Mouse (Mus musculus): ENCODE results near the gene Rbm24. TPM values are rescaled to one million over a fixed set of nuclear protein-coding genes. Genes with fewer than 3 reads are reported as not detected.

Gene Rbm24
- polyA plus RNA-seq, 2 experiments, result 12.8 to 27.1 TPM

GRCm38 (mm10) chr13:46468251-46468650 lies 50.0 kb downstream of the Rbm24 start:
- Histone ChIP-seq H3K4me1 (ENCODE audit: control insufficient read depth, insufficient read depth, low read length) (no peaks in the 10 kb centered on the region), H3K4me3 (replicated peaks; ENCODE audit: low read length) (no peak overlapping the region), H3K4me2 (replicated peaks; ENCODE audit: low read depth, low read length, severe bottlenecking) (no peak overlapping the region), H3K36me3 (ENCODE audit: control insufficient read depth, insufficient read depth, low read length) (no peaks in the 10 kb centered on the region), H3K27ac (replicated peaks; ENCODE audit: low read depth, low read length) (no peak overlapping the region), H3K27me3 (ENCODE audit: control insufficient read depth, insufficient read depth, low read length) (no peaks in the 10 kb centered on the region), H3K9me3 (ENCODE audit: control insufficient read depth, low read length) (no peaks in the 10 kb centered on the region), H3K9ac (ENCODE audit: low read depth, low read length, severe bottlenecking) (no peak overlapping the region)
- no peak for ATAC-seq (ENCODE audit: low FRiP score, low read depth)
- DNase-seq (ENCODE audit: low spot score), result no peak
- TF ChIP-seq POLR2A (IDR thresholded peaks at IDR 0.05; ENCODE audit: borderline replicate concordance, extremely low read depth, insufficient read depth, insufficient read length), result no peak
- WGBS, result 47% methylated on average over 8 of the region's 8 CpGs

DNA sequence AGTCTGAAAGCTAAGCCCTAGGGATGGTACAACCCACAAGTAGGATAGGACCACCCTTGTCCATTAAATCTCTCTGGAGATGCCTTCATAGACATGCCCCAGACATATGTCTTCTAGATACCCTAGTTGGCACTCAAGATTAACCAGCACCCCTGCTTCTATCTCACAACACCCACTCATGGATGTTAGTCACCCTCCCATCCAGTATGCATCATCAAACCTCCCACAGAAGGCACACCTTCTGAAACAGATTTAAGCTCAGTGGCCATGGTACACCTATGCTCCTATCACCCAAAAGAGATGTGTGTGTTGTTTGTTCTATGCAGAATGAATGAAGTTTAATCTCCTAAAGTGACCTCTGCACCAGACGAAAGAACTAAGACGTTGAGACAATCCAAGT lies 51.3 kb downstream of the Rbm24 start:
- WGBS, result 90% methylated on average over 2 of the region's 2 CpGs
- no peaks in the 10 kb centered on the region for H3K4me1 ChIP-seq (ENCODE audit: control insufficient read depth, insufficient read depth, low read length)
- H3K4me3 ChIP-seq (replicated peaks; ENCODE audit: low read length), result no peak overlapping the region
- H3K27ac ChIP-seq (replicated peaks; ENCODE audit: low read depth, low read length), result no peak overlapping the region
- H3K4me2 ChIP-seq (replicated peaks; ENCODE audit: low read depth, low read length, severe bottlenecking), result no peak overlapping the region
- no peak overlapping the region for H3K9ac ChIP-seq (ENCODE audit: low read depth, low read length, severe bottlenecking)
- H3K27me3 ChIP-seq (ENCODE audit: control insufficient read depth, insufficient read depth, low read length), result no peaks in the 10 kb centered on the region
- DNase-seq (ENCODE audit: low spot score) (no peak), ATAC-seq (ENCODE audit: low FRiP score, low read depth) (no peak)
- no peak for TF ChIP-seq POLR2A (IDR thresholded peaks at IDR 0.05; ENCODE audit: borderline replicate concordance, extremely low read depth, insufficient read depth, insufficient read length)
- H3K9me3 ChIP-seq (ENCODE audit: control insufficient read depth, low read length), result no peaks in the 10 kb centered on the region
- no peaks in the 10 kb centered on the region for H3K36me3 ChIP-seq (ENCODE audit: control insufficient read depth, insufficient read depth, low read length)

Other genes starting within 250 kb of the Rbm24 start
- 0.29 and 0.74 TPM in 2 replicates for gene Stmnd1, start 144.7 kb upstream of the Rbm24 start, polyA plus RNA-seq (2012; rRNA removed)
- gene Stmnd1, start 144.7 kb upstream of the Rbm24 start, polyA plus RNA-seq (2014; fragmentation: Nextera tagmentation; extraction: Ambion mirVana), result 1.1 and 1.3 TPM in 2 replicates
- 27.6 and 30.9 TPM in 2 replicates for gene Cap2, start 83.4 kb downstream of the Rbm24 start, polyA plus RNA-seq (2012; rRNA removed)
- 15.4 and 22.1 TPM in 2 replicates for gene Cap2, start 83.4 kb downstream of the Rbm24 start, polyA plus RNA-seq (2014; fragmentation: Nextera tagmentation; extraction: Ambion mirVana)